Mouse (Mus musculus) heart, embryonic 14.5 days (tissue): ENCODE results near the gene Tmem256. TPM values are rescaled to one million over a fixed set of nuclear protein-coding genes. Genes with fewer than 3 reads are reported as not detected.
A peak's percentile ranks its signal among the peaks of the same experiment; 100 is the strongest.

Experiments used
- ATAC-seq: fragments of 200-750 bp; cut with Nextera tagmentation; 2 replicates; pipeline ENCODE4 v1.8.0; 2017; ENCODE audit warnings: low read depth, moderate TSS enrichment; ENCODE audit not compliant: insufficient number of reproducible peaks, insufficient read depth, low FRiP score
- H3K27ac ChIP-seq, 2 experiments: fragments of 200-500 bp in 1 of 2; fragments of 300-500 bp in 1 of 2; sonication (generic) in 1 of 2; replicated peaks in 1 of 2; 2 replicates each; pipeline ENCODE4 v1.5.1; 2012 to 2014; ENCODE audit warnings: low read depth in 2 of 2, low read length in 2 of 2, control low read depth in 1 of 2, mild to moderate bottlenecking in 1 of 2, mixed read lengths in 1 of 2; ENCODE audit not compliant: control insufficient read depth in 1 of 2, insufficient read depth in 1 of 2
- H3K27me3 ChIP-seq: fragments of 300-500 bp; sonication (generic); 2 replicates; pipeline ENCODE4 v1.6.1; 2014; ENCODE audit warnings: mild to moderate bottlenecking, low read length, control low read depth; ENCODE audit not compliant: control insufficient read depth, insufficient read depth
- H3K36me3 ChIP-seq: fragments of 300-500 bp; sonication (generic); 2 replicates; pipeline ENCODE4 v1.6.1; 2014; ENCODE audit warnings: mild to moderate bottlenecking, control low read depth, low read length, mixed read lengths; ENCODE audit not compliant: control insufficient read depth, insufficient read depth
- H3K4me1 ChIP-seq, 2 experiments: fragments of 200-500 bp in 1 of 2; fragments of 300-500 bp in 1 of 2; sonication (generic) in 1 of 2; 2 replicates each; pipeline ENCODE4 v1.6.1; 2012 to 2014; ENCODE audit warnings: low read length in 2 of 2, control low read depth in 1 of 2, mixed read lengths in 1 of 2; ENCODE audit not compliant: control insufficient read depth in 2 of 2, insufficient read depth in 2 of 2
- H3K4me2 ChIP-seq: fragments of 300-500 bp; sonication (generic); 2 replicates; pipeline ENCODE4 v1.6.1; 2014; ENCODE audit warnings: mild to moderate bottlenecking, low read length
- H3K4me3 ChIP-seq, 2 experiments: fragments of 200-500 bp in 1 of 2; fragments of 300-500 bp in 1 of 2; sonication (generic) in 1 of 2; 2 replicates each; pipeline ENCODE4 v1.5.1; 2012 to 2014; ENCODE audit warnings: low read length in 2 of 2, mild to moderate bottlenecking in 2 of 2, control low read depth in 1 of 2, low read depth in 1 of 2, moderate library complexity in 1 of 2; ENCODE audit not compliant: control insufficient read depth in 1 of 2, insufficient read depth in 1 of 2
- H3K9ac ChIP-seq: fragments of 300-500 bp; sonication (generic); 2 replicates; pipeline ENCODE4 v1.6.1; 2014; ENCODE audit warnings: mild to moderate bottlenecking, low read length
- H3K9me3 ChIP-seq: fragments of 300-500 bp; sonication (generic); 2 replicates; pipeline ENCODE4 v1.6.1; 2016; ENCODE audit warnings: low read length, control low read depth; ENCODE audit not compliant: control insufficient read depth
- WGBS: fragments of 180-500 bp; shearing (Covaris S2); extraction: QIAGEN DNeasy Blood & Tissue Kit; methylation state at CpG from one replicate; pipeline ENCODE4 v1.1.7; 2014; 5-methylcytosine and 5-hydroxymethylcytosine counted together
- polyA plus RNA-seq: library from polyadenylated mRNA; unstranded; fragments of >200 nt; fragmentation: Nextera tagmentation; extraction: Ambion mirVana; gene quantifications from 2 replicates; pipeline ENCODE4 v1.2.1, GENCODE M21; 2014

The Tmem256 gene
- polyA plus RNA-seq, 1 experiment from 2014 or later: 379 TPM

DNA sequence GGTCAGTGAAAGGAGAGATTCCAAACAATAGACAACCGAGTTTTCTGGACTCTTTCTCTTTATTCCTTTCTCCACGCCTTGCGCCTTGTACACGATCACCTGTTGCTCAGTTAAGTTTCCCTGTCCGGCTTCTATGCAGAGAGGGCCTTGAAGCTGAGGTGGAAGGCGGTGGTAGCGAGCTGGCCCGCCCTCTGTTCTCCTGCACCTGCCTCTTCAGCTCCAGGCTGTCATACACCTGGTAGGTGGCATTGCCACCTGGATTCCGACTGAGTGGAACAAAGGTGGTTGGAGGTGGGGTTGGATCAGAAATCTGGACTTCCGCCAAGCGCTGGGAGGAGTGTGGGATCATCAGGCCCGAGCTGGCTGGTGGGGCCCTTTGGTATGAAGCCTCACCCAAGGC lies 21.8 kb upstream of the Tmem256 start:
- H3K4me2 ChIP-seq: no peak overlapping the region
- no peaks in the 10 kb centered on the region for H3K36me3 ChIP-seq
- H3K9me3 ChIP-seq: 0 out of 2 replicates have a peak, but pooled peaks cover 4% of the 10 kb centered on the region
- no peaks in the 10 kb centered on the region for H3K4me1 ChIP-seq
- ATAC-seq: no peak
- no peak overlapping the region for H3K27ac ChIP-seq
- no peaks in the 10 kb centered on the region for H3K27me3 ChIP-seq
- H3K4me3 ChIP-seq: no peak overlapping the region
- 86% methylated on average over 12 of the region's 12 CpGs for WGBS
- H3K9ac ChIP-seq: no peak overlapping the region

DNA sequence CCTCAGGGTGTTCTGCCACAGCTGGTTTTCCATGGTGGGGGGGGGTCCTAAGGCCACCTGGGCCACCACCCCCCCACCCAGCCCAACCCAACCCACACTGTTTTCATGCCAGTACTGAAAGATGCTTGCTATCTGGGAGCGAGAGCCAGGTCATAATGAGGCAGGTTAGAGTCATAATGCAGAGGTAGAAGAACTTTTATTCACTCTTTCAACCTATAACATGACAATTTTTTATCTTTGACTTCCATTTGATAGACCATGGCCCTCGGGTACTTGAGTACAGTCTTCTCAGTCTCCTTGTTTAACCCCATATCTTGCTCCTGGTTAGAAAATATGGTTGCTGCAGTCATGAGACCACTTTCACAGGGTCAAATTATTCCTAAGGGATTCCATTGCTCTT lies 19.9 kb upstream of the Tmem256 start, which contains the start of gene Spem2:
TSS of gene Spem2 (minus strand) at position 101 of the 400 bp plus-strand sequence.
- Histone ChIP-seq H3K4me1 (no peaks in the 10 kb centered on the region), H3K9me3 (0 out of 2 replicates have a peak, but pooled peaks cover 4% of the 10 kb centered on the region), H3K36me3 (no peaks in the 10 kb centered on the region), H3K4me3 (no peak within 1 kb of the TSS), H3K9ac (no peak within 1 kb of the TSS), H3K4me2 (no peak within 1 kb of the TSS), H3K27ac (no peak within 1 kb of the TSS), H3K27me3 (no peaks in the 10 kb centered on the region)
- WGBS: 75% methylated on average over 2 of the region's 2 CpGs
- ATAC-seq: no peak

DNA sequence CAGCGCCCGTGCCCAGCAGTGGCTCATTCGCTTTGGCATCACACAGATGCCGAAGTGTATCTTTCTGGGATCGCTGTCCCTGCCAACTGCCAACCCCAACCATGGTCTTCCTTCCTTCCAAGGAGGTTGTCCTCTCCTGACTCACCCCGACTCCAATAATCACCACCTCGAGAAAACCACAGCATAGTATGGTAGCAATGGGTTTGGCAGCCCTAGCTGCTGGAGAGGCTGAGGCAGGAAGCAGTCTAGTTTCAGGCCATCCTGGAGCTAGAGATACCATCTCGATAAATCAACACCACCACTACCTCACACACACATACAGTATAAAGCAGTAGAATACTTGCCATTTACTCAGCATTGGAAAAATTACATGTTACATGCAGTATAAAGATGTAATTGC lies 19.4 kb upstream of the Tmem256 start:
- ATAC-seq: no peak
- no peak overlapping the region for H3K27ac ChIP-seq

DNA sequence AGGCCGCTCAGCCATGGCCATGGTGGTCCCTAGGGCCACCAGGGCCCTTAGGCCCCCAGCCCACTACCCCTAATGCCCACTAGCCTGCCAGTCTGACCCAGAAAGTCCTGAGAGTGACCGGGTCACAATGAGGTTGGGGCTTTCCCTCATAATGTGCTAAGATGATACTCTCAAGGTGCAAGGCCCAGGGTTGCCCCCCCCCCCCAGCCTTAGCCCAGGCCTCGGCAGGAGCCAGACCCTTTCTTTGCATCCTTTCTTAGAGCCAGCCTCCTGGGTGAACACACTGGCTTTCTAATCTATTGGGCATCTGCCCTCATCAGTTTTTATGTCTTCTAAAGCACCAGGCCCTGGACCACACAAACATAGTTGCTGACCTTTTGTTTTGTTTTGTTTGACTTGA lies 16.2 kb upstream of the Tmem256 start, which contains the start of gene Spem1:
TSS of gene Spem1 (minus strand) at position 101 of the 400 bp plus-strand sequence.
- 80% methylated on average over 3 of the region's 3 CpGs for WGBS
- H3K27ac ChIP-seq: no peak within 1 kb of the TSS
- H3K27me3 ChIP-seq: no peaks in the 10 kb centered on the region
- H3K4me3 ChIP-seq: no peak within 1 kb of the TSS
- 0 out of 2 replicates have a peak, but pooled peaks cover 4% of the 10 kb centered on the region for H3K9me3 ChIP-seq
- no peak for ATAC-seq
- H3K4me1 ChIP-seq: no peaks in the 10 kb centered on the region
- peaks cover 13% of the 10 kb centered on the region for H3K36me3 ChIP-seq
- H3K9ac ChIP-seq: no peak within 1 kb of the TSS
- no peak within 1 kb of the TSS for H3K4me2 ChIP-seq

More for the DNA sequence above, 19.4 kb upstream of the Tmem256 start:
- Histone ChIP-seq H3K36me3 (no peaks in the 10 kb centered on the region), H3K4me3 (no peak overlapping the region), H3K4me1 (no peaks in the 10 kb centered on the region), H3K9me3 (0 out of 2 replicates have a peak, but pooled peaks cover 4% of the 10 kb centered on the region), H3K27me3 (no peaks in the 10 kb centered on the region), H3K9ac (no peak overlapping the region), H3K4me2 (no peak overlapping the region)
- WGBS: 88% methylated on average over 8 of the region's 8 CpGs

DNA sequence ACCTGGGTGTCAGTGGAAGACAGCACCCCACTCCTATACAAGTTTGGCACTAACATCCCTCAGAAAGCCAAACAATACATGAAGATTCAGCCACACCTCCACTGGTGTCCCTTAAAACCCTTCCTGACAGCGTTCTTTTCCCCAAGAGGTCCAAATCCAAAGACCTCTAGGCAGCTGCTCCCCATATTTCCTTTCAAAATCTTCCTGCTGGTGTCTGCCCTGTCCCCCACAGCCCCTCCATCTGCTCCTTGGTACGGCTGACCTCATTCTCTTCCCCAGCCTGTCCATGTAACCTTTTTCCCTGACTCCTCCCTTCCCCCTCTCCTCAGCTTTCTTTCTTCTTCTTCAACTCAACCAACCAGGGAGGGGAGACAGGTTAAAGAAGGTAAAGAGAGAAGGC lies 14.9 kb upstream of the Tmem256 start:
- no peak overlapping the region for H3K27ac ChIP-seq

DNA sequence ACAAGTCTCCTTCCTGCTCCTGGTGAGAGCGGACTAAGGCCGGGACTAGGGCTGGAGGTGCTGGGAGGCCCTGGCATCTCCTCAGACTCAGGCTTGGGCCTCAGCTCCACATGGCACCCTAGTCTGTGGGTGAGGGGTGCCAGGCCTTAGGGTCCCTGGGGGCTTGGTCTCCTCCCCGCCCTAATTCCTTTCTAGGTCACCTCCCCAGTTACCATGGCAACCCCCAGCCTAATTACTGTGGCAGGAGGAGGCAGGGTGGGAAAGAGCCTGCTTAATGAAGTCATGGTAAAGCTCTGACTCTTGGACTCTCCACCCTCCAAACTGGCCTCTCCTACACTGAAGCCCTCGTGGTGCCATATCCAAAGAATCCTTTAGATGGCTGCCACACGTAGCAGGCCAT lies 9.5 kb upstream of the Tmem256 start:
- Histone ChIP-seq H3K4me2 (no peak overlapping the region), H3K9me3 (no peaks in the 10 kb centered on the region), H3K4me1 (peaks cover 0 to 5% of the 10 kb centered on the region in 2 experiments; a peak in 2 of 4 replicates), H3K9ac (no peak overlapping the region), H3K27me3 (peaks cover 13% of the 10 kb centered on the region; the same call in 1 of the 2 replicates), H3K4me3 (no peak overlapping the region), H3K27ac (no peak overlapping the region), H3K36me3 (peaks cover 24% of the 10 kb centered on the region)
- 78% methylated on average over 5 of the region's 5 CpGs for WGBS
- no peak for ATAC-seq

More for the DNA sequence above, 14.9 kb upstream of the Tmem256 start:
- no peak overlapping the region for H3K4me3 ChIP-seq
- WGBS: 71% methylated on average over 2 of the region's 2 CpGs
- H3K9me3 ChIP-seq: no peaks in the 10 kb centered on the region
- H3K4me2 ChIP-seq: no peak overlapping the region
- H3K4me1 ChIP-seq: no peaks in the 10 kb centered on the region
- H3K36me3 ChIP-seq: peaks cover 24% of the 10 kb centered on the region
- no peak overlapping the region for H3K9ac ChIP-seq
- H3K27me3 ChIP-seq: no peaks in the 10 kb centered on the region
- ATAC-seq: no peak

DNA sequence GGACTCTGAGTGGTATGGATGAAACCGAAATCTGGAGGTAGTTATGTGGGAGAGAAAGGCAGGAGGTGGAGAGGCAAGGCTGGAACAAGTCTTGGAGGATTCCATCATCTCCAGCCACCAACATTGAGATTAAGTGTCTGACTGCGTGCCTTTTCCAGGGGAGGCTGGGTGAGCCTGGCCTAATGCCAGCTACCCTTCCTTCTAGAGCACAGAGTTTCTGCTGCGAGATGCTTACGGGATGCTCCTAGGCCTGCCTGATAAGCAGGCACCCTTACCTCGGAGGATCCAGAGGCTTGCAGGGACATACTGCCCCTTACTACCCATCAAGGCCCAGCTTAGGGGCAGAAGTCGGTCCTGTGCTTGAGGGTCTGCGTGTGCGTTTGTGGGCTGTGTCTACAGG lies 4.8 kb upstream of the Tmem256 start:
- H3K9me3 ChIP-seq: no peaks in the 10 kb centered on the region
- no peak overlapping the region for H3K27ac ChIP-seq
- WGBS: 41% methylated on average over 8 of the region's 8 CpGs
- no peaks in the 10 kb centered on the region for H3K36me3 ChIP-seq
- peaks cover 44% of the 10 kb centered on the region for H3K27me3 ChIP-seq
- H3K4me1 ChIP-seq: peaks cover 3 to 18% of the 10 kb centered on the region in 2 experiments; a peak in 2 of 4 replicates
- H3K4me3 ChIP-seq: peak overlapping the region; percentile 34 to 40
- ATAC-seq: no peak
- peak overlapping the region; percentile 73 for H3K9ac ChIP-seq
- H3K4me2 ChIP-seq: peak overlapping the region; percentile 86

DNA sequence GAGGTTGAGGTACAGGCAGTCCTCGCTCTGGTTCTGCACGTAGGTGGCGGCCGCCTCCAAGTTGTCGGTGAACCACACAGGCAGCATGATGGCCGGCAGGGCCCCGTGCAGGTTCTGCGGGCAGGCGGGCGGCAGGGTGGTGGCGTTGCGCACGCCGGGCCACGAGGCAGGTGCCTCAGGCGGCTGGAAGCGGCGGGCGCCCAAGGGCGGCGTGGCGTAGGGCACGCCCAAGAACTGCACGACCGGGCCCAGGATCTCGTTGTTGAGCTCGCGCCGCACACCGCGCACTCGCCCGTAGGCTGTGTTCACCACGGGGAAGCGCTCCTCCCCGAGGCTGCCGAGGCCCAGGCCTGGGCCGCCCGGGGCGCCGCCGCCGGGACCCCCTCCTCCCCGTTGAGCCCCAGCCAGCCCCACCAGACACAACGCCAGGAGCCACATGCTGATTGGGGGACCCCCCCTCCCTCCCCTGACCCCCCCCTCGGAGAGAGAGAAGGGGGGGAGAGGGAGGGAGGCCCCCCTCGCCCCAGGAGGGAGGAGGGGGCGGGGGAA lies 4.2 kb upstream of the Tmem256 start:
- Histone ChIP-seq H3K27ac (no peak overlapping the region), H3K9ac (peak overlapping the region; percentile 73), H3K4me3 (peak overlapping the region; percentile 34 to 40), H3K4me2 (peak overlapping the region; percentile 86), H3K27me3 (peaks cover 44% of the 10 kb centered on the region), H3K9me3 (no peaks in the 10 kb centered on the region), H3K4me1 (peaks cover 3 to 22% of the 10 kb centered on the region in 2 experiments; a peak in 3 of 4 replicates), H3K36me3 (no peaks in the 10 kb centered on the region)
- ATAC-seq: no peak
- WGBS: 6% methylated on average over 39 of the region's 48 CpGs
